Mouse (Mus musculus): ENCODE measurements around the gene Sorbs1.

The Sorbs1 gene

DNA sequence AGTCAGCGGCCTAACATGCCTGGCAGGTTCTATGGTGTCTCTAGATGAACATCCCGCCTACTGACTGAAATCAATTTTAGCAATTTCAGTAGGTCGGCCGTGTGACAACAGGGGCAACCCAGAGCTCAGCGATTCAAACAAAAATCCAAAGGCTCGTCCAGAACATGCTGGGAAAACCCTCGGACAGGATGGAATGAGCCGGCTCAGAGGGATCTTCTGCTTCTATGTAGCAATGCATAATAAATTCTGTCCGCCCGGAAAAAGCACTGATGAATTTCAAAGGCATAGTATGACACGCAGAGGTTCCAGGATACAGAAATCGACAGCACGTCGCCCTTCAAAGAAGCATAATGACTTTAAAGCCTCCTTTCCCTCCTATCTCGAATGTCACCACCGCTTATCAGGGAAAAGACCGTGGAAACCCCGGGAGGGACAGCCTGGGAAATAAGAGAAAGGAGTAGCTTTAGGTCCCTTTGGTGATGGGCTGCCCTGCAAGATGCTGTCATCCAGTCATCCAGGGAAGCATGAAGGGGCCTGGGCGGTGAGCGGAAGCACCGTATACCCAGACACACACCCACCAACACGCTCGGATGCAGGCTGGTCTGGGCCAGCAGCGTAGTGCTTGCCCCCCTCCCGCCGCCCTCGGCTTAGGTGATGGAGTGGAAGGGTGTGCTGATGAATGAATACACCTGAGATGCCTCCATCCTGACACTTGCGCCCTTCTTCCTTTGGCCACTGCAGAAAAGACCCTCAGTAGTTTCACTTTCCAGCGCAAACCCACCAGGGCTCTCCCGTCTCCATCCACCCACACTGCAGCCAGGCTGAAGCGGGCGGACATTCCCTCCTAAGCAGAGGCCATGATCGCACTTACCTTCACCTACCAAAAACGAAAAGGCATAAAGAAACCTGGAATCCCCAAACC lies 818 bp downstream of the Sorbs1 start:
- WGBS = 1% methylated on average over 34 of the region's 34 CpGs

GRCm38 (mm10) chr19:40511679-40512309 lies 1.8 kb downstream of the Sorbs1 start:
- 13% methylated on average over 5 of the region's 5 CpGs for WGBS

DNA sequence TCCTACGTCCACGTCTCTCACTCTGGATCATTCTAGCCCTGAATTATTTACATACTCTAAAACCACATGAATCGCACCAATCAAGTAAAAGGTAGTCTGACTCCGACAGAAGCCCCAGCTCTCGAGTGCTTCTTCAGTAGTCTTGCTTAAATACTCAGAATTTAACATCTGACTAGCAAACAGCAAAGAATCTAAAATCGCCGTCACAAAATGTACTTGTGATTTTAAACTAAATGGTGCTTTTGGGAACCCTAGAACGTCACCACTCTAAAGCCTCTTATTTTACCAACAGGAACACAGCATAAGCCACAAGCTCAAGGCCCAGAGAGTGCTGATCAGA lies 2.5 kb downstream of the Sorbs1 start:
- WGBS = 33% methylated on average over 8 of the region's 8 CpGs

GRCm38 (mm10) chr19:40510387-40511099 lies 3.0 kb downstream of the Sorbs1 start:
- WGBS = 46% methylated on average over 13 of the region's 13 CpGs

DNA sequence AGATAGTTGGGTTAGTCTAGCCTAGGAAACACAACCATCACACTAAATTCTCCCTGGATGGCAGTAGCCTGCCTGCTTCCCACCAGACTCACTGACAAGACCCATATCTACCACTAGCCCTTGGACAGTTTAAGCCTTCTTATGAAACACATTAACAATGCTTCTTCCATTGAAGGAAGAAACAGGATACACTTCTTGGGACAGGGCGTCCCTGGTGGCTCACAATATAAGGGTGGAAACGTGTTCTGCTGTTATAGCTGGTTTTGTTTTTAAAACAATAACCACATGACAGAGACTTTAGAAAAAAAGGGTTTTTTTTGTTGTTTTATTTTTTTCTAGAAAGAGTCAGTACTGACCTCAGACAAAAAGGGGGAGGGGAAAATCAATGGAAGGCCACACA lies 4.3 kb downstream of the Sorbs1 start:
- 62% methylated on average over 2 of the region's 2 CpGs for WGBS

- WGBS = 54% methylated on average over 2 of the region's 2 CpGs
Observed at GRCm38 (mm10) chr19:40508851-40509250, 4.7 kb downstream of the Sorbs1 start.

GRCm38 (mm10) chr19:40506965-40507364 lies 6.6 kb downstream of the Sorbs1 start:
- whole genome bisulfite sequencing = 79% methylated on average over 3 of the region's 3 CpGs

- 84% methylated on average over 7 of the region's 7 CpGs for WGBS
Observed at GRCm38 (mm10) chr19:40504336-40504735, 9.2 kb downstream of the Sorbs1 start.

DNA sequence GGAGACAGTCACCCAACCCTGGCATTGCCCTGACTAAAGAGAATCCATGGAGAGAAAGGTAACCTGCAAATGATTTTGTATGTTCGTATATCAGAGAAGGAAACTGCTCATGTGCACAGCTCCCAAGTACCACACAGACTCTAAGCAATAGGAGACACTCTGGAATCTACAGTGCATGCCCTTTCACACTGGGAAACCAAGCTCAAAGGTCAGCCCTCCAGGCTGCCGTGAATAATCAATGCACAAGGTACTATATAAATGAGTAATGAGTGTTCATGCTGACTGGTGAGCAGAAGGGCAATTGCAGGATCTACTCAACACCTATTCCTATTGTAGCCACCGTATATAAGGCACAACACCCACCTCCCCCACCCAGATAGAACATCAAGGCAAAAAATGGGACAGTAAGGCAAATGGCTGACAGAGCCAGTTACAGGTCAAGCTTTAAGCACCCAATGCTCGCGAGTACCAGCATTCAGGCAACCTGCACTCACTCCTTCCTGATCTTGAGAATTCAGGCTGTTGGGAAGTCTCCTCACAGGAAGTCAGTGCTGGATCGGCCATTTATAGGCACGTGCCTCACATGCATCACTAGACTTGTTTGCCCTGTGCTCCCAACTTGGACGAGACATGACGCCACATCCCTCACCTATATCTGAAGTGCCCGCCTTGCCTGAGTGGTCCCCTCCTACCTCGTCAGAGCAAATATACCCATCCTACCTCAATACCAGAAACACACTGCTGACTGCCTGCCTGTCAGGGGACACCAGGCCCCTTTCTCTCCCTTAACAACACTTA lies 13.4 kb downstream of the Sorbs1 start:
- 79% methylated on average over 11 of the region's 11 CpGs for WGBS

GRCm38 (mm10) chr19:40499141-40499540 lies 14.4 kb downstream of the Sorbs1 start:
- 62% methylated on average over 8 of the region's 8 CpGs for WGBS

- WGBS = 81% methylated on average over 6 of the region's 6 CpGs
Observed at GRCm38 (mm10) chr19:40498162-40498725, 15.3 kb downstream of the Sorbs1 start.

DNA sequence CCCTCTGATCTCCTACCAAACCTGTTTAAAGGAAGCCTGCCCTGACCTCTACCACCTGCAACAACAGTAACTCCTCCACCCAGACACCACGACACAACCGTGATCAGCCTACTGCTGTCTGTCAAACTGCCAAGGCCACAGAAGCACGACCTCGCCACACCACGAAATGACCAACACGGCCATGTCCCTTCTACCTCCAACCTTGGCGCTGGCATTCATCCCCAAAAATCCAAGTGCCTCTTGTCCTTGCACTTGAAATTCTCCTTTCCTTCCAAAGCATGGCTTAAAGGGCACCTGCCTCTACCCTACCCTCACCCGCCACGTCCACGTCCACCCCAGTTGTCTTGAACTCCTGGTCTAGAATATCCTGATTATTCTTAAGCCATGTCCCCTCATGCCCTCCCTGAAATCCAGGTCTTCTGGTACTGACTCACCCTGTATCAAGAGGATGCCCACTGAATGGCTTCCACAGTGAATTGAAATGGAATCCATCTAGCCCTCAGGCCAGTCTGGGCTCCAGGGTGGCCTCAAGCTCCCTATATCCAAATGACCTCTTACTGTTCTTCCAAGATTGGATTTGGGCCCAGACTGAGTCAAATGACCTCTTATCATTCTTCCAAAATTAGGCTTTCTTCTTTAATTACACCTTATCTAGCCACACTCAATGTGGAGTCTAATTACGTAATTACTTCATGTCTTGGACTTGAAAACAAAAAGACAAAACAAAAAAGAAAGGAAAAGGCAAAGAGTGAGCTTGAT lies 16.9 kb downstream of the Sorbs1 start:
- 93% methylated on average over 11 of the region's 11 CpGs for WGBS

- 79% methylated on average over 4 of the region's 4 CpGs for WGBS
Observed at GRCm38 (mm10) chr19:40496071-40496470, 17.5 kb downstream of the Sorbs1 start.

DNA sequence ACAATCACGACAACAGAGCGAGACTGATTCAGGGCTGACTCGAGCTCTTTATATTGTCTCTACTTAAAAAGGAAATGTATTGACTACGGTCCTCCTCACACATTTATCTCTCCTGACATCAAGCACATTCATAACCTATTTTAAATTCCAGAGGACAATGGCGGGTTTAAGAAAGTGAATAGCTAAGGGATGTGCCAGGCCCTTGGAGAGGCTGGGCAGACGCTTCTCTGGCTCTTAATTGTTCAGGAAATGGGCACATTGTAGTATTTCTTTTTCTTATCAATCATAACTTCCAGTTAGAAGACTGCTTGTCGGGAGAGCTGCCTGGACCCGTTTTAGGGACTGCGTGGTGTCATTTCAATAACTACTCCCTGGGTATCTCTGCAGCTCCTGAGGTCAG lies 20.7 kb downstream of the Sorbs1 start:
- WGBS = 60% methylated on average over 9 of the region's 9 CpGs

DNA sequence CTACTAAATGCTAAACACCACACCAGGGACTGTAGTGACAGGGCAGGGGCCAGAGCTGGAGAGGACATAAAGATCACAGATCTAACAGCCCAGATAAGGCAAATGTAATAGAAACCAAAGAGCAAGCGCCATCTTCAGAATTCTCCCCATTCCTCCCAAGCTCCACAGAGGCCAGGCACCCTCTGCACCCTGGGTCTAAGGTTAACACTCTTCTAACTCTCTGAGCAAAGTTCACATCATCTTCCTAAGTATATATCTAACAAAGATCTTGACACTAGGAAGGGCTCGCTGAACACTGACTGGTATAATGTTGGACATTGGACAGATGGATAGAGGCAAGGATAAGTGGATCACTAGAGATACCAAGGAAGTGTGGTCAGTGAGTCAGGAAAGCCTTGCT lies 22.1 kb downstream of the Sorbs1 start:
- 97% methylated on average over 2 of the region's 2 CpGs for WGBS

DNA sequence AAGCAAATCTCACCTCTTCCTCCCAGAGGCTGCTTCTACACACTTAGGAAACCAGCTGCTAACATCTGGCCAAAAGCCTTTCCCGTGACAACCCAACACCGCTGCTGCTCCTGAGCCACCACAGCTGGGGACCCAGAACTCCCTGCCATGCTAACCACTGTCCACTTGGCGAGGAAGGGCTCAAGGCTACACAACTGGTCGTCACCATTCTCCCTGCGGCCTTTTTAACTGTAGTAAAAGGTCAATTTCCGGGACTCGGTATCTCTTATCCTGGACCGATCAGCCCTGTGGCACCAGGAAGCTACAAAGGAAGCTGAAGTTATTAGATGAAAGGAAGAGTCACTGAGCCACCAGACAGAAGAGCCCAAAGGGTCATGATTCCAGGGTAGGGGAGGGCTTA lies 22.8 kb downstream of the Sorbs1 start:
- WGBS = 72% methylated on average over 8 of the region's 8 CpGs

GRCm38 (mm10) chr19:40489633-40490032 lies 23.9 kb downstream of the Sorbs1 start:
- WGBS = 69% methylated on average over 6 of the region's 6 CpGs

DNA sequence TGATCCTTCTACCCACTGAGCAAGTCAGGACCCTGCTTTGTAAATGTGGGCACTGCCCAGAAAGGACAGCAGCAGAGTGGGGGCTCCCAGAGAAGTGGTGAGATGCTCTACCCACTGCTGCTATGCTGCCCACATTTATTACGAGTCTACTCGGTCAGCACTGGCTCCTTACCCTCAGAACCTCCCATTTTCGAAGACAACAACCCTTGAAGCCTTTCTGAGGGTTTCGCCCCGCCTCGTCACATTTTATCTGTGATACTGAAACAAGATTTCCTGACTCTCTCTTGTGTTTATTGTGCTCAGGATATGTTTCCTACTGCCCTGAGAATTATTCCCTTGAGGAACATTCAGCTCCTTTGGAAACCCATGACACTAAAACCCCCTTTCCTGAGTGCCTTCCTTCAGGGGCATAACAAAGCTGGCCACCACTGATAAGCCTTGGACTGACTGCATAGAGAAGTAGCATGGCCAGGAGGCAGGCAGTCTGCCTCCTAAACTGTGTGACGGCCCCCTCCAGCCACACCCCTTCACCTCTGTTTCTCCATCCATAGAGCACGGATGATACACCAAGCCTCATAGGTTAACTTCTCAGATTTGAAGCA lies 24.6 kb downstream of the Sorbs1 start:
- WGBS = 66% methylated on average over 8 of the region's 8 CpGs

GRCm38 (mm10) chr19:40487561-40487960 lies 26.0 kb downstream of the Sorbs1 start:
- WGBS = 20% methylated on average over 11 of the region's 11 CpGs

DNA sequence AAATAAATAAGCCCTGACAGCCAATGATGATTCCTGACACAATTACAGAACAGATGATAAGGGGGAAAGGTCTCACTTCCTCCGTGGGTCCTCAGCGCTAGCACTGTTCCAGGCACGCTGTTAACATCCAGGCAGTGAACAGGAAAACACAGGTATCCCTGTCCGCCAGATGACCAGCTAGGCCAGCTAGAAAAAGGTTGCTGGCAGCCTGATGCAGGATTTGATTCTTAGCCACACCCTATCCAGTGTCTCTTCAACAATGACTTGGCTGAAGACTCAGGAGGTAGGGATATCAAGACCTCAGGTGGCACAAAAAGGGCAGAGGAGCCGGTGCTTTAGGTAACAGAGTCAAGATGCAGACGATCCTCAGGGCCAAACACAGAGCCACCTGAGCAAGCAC lies 32.5 kb downstream of the Sorbs1 start:
- WGBS = 80% methylated on average over 6 of the region's 6 CpGs

All from cerebral cortex, adult 2 months (tissue).